Mouse (Mus musculus): Measurements from ENCODE around the gene Gm37240. TPM values are rescaled to one million over a fixed set of nuclear protein-coding genes. Genes with fewer than 3 reads are reported as not detected.

Gene Gm37240
- polyA plus RNA-seq, 1 experiment from 2014 or later, result 5.2 TPM

DNA sequence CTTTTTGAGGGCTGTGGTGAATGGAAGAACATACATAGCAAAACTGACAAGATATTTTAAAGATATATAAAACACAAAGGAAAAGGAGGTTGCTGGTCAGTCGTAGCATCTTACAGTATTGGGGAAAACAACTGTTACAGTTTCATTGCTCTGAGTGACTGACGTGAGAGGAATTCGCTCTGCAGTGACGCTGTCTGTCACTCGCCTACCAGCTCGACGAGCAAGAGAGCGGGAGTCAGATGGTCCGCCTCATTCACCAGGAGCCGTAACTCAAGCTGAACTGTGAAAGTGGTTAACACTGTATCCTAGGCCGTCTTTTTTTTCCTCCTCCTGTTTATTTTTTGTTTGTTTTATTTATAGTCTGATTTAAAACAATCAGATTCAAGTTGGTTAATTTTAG is 908.6 kb downstream of the Gm37240 start:
- DNase-seq (ENCODE audit: low spot score), result no peak

DNA sequence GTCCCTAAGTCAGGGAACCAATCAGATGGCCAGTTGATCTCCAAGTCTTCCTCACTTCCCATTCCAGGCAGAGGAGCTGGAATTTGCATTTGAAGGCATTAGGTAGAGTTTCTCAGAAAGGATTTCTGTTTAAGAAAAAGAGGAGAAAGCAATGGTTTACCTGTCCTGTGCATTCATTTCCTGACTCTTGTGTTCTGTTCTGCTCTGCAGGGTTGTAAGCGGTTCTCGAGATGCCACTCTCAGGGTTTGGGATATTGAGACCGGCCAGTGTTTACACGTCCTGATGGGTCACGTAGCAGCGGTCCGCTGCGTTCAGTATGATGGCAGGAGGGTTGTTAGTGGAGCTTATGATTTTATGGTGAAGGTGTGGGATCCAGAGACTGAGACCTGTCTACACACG is 913.1 kb downstream of the Gm37240 start:
- DNase-seq (ENCODE audit: low spot score), result no peak

DNA sequence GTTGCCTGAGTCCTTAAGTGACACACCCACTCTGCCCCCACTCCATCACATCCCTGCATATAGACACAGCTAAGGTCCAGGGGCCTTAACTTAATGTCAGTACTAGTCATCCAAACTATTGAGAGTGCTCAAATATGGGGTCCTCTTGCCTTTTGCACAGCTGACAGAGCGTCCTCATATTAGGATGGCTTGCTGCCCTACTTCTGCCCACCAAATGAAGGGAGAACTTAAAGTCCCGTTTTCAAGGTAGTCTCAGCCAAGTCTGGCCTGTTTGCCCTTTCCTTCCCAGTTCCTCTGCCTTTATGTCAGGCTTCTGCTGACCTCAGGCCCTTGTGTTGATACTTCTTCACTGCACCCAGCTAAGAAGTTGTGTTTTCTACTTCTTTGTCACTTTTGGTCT is 914.4 kb downstream of the Gm37240 start:
- no peak for DNase-seq (ENCODE audit: low spot score)

DNA sequence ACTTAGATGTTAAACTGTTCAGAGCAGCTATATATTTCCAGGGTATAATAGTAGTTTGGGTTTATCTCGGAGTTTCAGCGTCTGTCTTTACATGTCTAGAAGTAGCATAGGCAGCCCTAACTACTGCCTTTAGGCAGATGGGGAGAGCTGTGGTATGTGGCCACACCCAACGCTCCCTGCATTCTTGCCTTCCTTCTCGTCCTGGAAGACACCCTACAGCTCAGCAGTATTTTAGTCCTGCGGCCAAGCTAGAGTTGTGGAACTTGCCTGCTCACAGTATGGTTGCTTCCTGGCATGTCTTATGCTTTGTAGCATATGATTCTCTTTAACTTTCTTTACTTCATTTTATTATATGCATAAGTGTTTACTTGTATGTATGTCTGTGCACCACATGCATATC is 915.8 kb downstream of the Gm37240 start:
- no peak for DNase-seq (ENCODE audit: low spot score)

DNA sequence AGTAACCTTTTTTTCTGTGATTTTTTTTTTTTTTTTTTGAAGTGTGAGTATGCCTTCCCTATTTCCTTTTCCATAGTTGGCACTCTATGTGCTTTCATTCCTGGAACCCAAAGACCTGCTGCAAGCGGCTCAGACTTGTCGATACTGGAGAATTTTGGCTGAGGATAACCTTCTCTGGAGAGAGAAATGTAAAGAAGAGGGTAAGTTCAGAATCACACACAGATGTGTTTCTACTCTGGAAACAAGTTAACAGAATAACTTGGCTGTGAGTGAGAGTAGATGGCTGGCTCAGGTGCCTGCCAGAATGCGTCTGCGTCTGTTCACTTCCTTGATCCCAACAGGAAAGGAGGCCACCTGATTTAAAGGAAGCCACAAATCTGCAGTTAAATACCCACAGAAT is 920.0 kb downstream of the Gm37240 start:
- no peak for DNase-seq (ENCODE audit: low spot score)

DNA sequence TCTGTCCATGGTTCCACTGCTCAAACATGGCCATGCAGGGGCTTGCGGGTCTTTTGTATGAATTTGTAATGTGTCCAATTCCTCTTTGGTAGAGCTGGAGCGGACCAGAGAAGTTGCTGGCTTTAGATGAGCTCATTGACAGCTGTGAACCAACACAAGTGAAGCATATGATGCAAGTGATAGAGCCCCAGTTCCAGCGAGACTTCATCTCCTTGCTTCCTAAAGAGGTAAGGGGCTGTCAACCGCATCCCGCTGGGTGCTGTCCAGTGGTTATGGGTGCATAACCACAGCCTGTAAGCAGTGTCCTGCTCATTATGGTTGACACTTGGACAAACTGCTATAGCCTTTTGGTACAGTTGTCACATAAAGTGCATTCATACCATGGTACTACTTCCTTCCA is 922.2 kb downstream of the Gm37240 start:
- DNase-seq (ENCODE audit: low spot score), result no peak

DNA sequence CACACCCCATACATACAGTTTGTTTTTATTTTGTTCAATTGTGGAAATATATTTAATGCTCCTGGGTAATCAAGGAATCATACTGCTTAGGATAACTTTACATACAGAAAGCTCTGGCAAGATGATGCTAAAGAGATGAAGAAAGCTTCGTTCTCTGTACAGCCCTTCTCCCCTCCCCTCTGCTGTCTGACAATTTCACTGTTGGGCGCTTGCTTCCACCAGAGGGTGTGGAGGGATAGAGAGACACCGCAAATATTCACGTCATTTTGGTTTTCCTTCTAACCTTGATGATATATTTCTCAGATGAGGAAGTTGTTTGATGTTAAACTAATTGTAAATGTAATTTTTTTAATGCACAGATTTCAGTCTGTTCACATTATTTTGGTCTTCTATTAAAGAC is 931.5 kb downstream of the Gm37240 start:
- DNase-seq (ENCODE audit: low spot score), result no peak

DNA sequence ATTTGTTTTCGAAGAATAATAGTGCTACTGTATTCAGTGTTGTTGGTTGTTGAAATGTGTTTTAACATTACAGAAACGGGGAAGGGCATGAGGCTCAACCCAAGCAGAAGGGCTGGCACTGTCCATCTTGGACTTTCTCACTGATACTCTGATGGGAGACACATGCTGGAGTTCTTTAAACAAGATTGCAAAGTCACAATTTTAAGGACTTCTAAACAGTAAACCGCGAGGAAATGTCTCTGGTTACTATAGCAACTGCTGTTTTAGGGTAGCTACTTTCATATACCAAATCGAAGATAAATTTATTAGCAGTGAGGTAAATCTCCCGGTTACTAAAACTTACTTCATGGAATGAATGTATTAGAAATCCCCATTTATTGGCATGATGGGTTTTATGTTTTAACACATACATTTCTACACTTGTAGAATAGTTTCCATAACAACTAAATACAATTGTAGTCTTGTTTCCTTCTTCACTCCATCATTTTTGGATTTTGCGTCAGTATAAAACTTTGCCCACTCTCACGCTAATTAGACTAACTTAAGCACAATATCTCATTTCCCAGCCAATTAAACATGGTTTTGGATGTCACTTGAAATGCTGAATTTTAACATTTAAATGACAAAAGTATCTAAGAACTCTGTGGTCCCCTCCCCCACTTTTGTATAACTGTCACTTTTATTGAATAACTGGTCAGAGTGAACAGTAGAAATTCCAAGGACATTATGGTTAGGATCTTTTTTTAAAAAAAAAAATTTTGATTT is 932.1 kb downstream of the Gm37240 start:
- no peak for DNase-seq (ENCODE audit: low spot score)

DNA sequence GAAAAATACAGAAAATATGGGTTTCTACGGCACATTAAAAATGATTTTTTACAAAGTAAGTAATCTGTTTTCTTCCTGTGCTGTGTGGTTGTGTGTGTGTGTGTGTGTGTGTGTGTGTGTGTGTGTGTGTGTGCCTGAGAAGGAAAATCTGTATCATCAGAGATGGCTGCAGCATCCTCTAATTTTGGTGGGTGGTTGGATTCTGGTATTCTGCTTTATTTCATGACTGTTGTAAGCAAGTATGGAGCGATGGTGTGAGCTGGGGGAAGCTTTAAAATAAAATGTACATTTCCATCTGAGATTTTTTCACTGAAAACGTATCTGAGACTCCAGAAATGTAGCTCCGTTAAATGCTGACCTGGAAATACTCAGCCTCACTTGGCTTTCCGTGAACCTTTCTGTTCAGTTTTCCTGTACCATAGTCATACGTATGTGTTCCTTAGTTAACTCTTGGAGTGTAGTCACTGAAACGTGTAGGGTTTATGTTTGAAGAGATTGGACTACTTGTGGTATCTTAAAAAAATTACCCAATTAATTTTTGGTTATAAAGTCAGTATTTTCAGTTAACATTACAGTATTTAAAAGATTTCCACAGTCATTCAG is 934.6 kb downstream of the Gm37240 start:
- no peak for DNase-seq (ENCODE audit: low spot score)

DNA sequence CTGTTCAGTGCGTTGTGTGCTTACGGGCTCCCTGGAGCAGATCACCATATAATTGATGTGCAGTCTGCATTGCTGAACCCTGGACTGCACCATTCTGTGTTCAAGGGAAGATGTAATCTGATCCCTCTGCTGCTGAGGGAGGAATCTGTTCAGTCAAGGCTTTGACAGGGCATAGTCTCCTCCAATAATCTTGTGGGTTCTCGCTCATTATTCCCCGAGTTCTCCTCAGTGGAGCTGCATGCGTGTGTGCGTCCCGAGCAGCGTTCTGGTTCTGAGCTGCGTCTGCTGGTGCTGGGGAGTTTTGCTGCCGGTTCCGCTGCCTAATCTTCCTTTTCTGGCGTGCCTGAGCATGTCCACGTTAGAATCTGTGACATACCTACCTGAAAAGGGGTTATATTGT is 935.2 kb downstream of the Gm37240 start:
- DNase-seq (ENCODE audit: low spot score), result no peak

DNA sequence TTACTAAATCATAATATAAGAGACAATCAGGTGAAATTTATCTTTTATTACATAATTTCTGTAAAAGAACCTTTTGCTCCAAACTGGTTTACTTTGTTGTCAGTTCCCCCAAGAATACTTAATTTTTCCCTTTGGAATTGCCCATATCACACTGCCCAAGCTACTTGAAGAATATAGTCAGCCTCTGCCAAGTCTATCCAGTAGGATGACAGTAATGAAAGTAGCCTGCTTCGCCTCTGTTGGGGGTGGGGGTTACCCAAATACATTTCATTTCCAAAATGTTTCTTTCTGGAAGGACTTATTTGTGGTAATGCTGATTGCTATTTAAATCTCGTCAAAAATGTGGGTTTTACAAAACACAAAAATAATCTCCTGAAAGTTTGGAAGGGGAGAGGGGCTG is 935.6 kb downstream of the Gm37240 start:
- DNase-seq (ENCODE audit: low spot score), result no peak

DNA sequence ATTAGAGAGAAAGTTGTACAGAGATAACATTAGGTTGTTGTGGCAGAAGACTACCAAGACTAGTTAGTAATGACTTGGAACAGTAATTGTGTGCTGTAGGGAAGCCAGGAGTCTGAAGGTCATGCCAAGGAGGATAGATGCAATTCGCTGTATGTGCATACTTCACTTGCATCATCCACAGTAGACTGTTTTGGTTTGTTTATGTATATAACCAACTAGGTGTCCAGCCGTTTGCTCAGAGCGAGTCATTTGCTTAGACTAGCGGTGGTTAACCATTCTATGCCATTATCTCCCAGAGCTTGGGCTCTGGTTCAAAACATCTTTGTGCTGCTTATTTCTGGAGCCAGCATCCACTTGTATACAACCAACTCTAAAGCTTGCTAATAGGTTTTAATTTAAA is 937.9 kb downstream of the Gm37240 start:
- no peak for DNase-seq (ENCODE audit: low spot score)

DNA sequence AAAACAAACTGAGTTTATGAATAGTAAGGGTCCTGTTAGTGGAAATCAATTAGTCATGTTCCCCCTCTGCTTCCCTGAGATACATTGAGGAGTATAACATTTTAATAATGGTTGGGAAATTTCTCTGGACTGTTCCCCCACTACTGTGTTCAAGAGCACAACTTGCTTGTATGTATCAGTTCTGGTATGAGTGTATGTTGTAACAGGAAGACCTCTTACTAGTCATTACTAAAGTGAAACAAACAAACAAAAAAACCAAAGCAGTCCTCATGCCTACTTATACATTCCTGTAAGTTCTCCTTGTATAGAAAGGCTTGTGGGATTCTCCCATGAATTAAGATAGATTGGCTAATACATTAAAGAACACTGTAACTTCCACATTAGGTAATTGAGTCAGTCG is 940.9 kb downstream of the Gm37240 start:
- no peak for DNase-seq (ENCODE audit: low spot score)

DNA sequence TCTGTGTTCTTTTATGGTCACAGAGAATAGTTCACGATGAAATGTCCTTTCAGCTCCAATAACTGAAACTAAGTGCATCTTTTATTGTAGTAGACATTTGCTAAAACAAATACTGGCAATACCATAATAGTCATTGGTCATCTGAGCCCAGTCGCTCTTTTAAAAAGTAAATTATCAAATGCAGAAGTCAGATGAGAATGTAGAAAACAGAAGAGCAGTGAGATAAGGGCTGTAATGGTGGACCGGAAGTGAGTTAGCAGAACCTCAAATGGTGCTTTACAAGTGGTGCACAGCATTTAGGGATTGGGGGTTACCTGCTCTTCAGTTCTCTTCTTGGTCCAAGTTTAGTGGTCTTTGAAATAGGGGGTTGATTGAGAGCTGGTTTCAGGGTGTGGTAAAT is 942.4 kb downstream of the Gm37240 start:
- DNase-seq (ENCODE audit: low spot score), result no peak

DNA sequence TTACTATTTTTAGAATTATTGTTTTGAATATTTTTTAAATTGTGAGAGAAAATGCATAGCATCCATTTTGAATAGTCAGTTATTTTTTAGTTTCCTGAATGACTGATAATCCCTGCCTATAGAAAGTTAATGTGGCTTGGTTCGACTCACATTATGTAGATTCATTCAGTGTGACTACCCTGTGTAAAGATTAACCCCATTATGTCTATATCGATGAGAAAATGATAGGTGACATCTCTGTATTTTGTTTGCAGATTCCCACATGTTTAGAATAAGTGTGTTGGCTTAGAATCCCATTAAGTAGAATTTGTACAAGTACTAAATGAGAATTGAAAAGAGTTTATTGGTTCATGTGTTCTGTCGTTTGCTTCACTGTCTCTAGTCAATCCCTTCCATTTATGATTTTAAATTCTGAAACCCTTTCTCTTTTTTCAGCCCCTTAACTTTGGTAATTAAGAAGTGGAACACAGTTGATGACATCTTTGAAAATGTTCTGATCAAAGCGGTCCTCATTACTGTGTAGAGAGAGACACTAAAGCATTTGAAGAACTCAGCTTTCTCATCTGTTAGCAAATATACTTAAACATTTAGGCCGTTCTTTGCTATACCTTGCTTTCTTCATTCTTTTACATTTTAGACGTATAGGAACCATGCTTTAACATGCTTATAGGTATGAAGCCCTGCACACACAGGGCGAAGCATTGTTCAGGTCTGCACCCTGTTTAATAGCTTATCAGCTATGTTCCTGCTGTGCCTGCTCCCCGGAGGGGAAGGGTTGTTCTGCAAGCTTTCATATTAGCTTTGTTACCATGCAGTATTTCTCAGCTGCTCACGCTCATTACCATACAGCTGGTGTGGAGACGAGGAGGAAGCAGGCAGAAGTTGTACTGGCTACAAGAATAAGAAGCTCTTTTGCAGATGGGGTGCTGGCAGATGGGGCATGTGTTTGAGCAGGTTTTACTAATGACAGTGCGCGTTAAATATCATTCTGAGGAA is 949.7 kb downstream of the Gm37240 start:
- no peak for DNase-seq (ENCODE audit: low spot score)

DNA sequence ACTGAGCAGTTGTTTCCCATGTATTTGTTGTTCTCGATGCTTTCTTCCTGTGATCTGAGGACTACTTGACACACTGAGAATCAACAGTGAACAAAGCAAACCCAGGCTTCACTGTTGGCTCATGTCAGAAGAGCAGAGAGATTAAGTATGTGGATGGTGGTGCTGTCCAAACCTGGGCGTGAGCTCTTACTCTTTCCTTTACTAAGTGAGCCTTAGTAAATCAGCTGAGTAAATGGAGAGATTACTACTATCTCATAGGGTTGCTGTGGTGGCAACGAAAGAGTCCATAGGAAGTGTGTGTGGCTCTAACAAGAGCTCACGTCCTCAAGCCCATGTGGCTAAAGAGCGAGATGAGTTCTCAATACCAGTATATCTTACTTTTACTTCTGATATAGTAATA is 950.4 kb downstream of the Gm37240 start:
- DNase-seq (ENCODE audit: low spot score), result no peak

DNA sequence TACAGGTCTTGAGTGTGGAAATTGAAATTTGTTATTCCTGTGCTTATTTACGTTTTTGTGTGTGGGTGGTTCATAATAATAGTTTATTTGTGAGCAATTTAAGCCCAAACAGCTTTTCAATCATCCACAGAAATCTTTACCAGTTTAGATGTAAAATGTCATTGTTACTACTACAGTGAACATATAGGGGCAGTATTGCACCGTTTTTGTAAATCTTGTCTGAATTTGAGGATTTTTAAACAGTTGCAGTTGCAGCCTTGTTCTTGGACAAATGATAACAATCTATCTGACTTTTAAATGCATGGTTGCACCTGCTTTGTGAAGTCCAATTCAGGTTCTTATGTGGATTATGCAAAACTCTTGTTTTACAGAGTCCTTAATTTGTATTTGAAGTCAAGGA is 951.1 kb downstream of the Gm37240 start:
- no peak for DNase-seq (ENCODE audit: low spot score)

DNA sequence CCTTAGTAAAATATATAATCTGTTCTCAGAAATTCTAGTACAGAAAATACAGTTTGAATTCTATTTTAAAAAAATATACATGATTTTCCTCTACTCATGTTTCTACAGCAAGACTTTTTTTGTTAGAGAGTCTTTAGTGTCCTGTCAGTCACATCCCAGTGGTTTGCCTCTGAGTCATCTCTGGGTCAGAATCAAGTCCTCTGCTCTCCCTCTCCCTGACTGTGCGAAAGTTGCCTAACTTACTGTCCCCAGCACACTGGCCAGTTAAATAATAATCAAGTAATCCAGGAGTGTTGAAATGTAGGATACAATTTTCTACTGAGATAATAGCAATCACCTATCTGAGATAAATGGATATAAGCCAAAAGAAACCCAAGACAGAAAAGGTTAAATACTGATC is 951.6 kb downstream of the Gm37240 start:
- no peak for DNase-seq (ENCODE audit: low spot score)

DNA sequence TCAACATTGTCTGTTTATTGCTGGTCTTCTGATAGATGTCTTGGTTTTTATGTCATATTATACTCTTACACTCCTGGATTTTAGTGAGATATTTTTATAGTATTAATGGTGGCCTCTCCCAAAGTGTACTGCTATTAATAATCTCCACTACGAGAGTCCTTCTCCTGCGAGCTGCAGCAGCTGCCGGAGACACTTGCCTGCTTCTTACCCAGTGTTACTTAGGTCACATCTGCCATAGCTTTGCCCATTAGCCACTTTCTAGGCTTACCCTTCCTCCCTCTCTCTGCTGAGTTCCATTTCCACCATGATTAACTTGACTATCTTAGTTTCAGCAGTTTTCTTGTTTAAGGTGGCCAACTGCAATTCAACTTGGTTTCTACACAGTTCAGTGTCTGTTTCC is 956.6 kb downstream of the Gm37240 start:
- no peak for DNase-seq (ENCODE audit: low spot score)

DNA sequence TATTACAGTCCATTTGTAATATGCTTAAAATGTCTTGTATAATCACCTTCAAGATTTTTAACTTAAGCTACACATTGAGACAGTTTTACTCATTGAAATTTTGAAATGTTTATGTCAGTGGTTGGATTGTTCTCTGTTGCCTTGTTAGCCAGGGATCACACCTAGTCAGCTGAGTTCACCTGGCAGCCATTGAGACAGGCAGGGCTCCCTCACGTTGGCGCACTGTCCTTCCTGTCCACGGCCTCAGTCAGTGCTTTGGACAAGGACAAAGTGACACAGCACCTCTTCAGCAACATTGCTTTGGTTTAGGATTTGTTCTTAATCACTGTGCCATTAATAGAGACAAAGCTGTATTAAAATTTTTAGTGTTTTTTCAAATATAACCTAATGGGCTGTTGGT is 958.1 kb downstream of the Gm37240 start:
- DNase-seq (ENCODE audit: low spot score), result no peak

DNA sequence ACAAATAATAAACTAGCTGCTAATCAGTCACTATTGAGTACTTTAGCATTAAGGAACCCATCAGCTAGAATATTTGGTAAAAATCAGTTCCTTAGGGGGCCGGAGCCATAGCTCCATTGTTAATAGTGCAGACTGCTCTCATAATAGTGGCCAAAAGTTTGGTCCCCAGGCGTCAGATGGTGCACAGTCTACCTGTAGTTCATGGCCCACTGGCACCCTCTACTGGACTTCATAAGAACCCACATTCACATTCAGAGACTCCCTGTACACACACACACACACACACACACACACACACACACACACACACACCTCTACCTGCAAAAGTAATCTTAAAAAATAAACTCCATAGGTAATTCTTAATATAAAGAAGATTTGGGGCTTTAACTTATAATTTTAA is 959.4 kb downstream of the Gm37240 start:
- no peak for DNase-seq (ENCODE audit: low spot score)

DNA sequence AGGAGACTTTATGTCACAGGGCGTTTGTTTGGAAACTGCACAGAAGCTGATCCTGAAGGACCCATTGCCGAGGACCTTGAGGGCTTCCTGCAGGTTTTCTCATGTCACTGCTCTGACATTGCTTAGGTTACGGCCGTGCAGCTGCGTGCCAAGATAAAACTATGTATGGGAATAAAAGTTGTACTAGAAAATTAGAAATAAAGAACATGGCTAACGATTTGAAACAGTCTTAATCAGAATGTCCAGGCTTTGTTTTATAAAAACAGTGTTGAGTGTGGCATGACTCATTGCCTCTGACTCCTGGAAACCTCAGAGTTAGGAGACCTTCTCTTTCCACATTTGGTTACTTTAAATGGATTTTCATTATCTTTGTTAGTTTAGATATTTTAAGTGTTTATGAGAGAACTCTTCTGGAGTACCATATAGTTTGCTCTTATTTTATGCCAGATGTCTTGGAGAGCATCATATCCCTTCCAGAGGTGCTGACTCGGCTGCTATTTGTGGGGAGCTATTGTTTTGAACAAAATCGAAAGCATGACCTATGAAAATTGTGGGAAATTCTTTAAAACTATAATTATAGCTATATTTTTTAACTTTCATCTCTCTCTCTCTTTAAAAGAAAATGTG is 960.0 kb downstream of the Gm37240 start:
- no peak for DNase-seq (ENCODE audit: low spot score)

Data from thymus, postnatal 0 days (tissue).